In the genomic region with DNA sequence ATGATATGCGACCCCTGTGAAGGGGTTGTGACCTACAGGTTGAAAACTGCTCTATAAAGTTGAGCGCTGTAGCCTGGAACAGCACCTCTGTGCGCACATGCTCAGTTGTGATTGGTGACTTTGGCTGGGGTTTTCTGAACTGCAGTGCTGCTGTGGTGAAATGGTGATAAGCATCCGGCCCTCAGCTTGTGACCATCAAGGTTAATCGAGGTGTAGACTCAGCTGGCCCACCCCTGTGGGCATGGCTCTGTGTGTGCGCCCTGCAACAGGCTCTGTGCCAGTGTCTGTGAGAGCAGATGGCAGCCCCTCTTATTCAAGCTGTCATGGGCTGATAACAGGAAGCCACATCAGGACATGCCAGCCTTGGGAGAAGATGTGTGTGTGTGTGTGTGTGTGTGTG, we compare ENCODE assay signal across 12 mouse cellular contexts. TPM values are rescaled to one million over a fixed set of nuclear protein-coding genes. Genes with fewer than 3 reads are reported as not detected.
A peak's percentile ranks its signal among the peaks of the same experiment; 100 is the strongest.
DNase-seq lines count a peak whose midpoint lies in the region; ATAC-seq and TF ChIP-seq lines count a peak whose summit lies in the region.
"Had no signal": no experiment of that assay in that cellular context is flagged by ENCODE, and none has a peak within 500 bp of the region (broad histone marks: within the 10 kb centered on the region; RNA-seq: fewer than 3 reads in every experiment).

No protein-coding gene starts in this region.

- no peaks in the 10 kb centered on the region for H3K4me1 ChIP-seq in midbrain, postnatal 0 days (ENCODE audit: insufficient read depth, low read length)
- no peaks in the 10 kb centered on the region for H3K4me1 ChIP-seq in midbrain, embryonic 15.5 days
- H3K4me1 ChIP-seq in liver, adult 2 months (ENCODE audit: control insufficient read depth, insufficient read depth, low read length) = peaks cover 27% of the 10 kb centered on the region
- H3K4me1 ChIP-seq: embryonic facial prominence, embryonic 12.5 days; hindbrain, embryonic 10.5 days had no signal

- no peak for TF ChIP-seq POLR2A in liver, adult 2 months (IDR thresholded peaks at IDR 0.05; ENCODE audit: extremely low read depth, insufficient read depth, low read length)

- no peak for TF ChIP-seq CTCF in midbrain, postnatal 0 days (IDR thresholded peaks at IDR 0.05)
- no peak for TF ChIP-seq CTCF in liver, adult 2 months (IDR thresholded peaks at IDR 0.05; ENCODE audit: low read depth, low read length)

- DNase-seq in cerebellum, postnatal 4 days (ENCODE audit: low spot score in 2 of 2) = peak; percentile 18 to 25
- no peak for DNase-seq in cerebellum, adult 8-10 months
- peak; percentile 50 for DNase-seq in midbrain, postnatal 0 days (ENCODE audit: low spot score)
- DNase-seq in liver, adult 2 months (ENCODE audit: extremely low read depth, low read depth, low spot score) = no peak
- peak; percentile 84 for DNase-seq in spleen, postnatal 4 days (ENCODE audit: low spot score in 2 of 2)
- DNase-seq in kidney, postnatal 14 days = no peak
- no peak for DNase-seq in urinary bladder, postnatal 10 days (ENCODE audit: low spot score)
- DNase-seq: B cell, adult 2 months; lung, adult 18-20 months had no signal

- 84% methylated on average over 6 of the region's 6 CpGs for WGBS in midbrain, postnatal 0 days
- 92% methylated on average over 6 of the region's 6 CpGs for WGBS in midbrain, embryonic 15.5 days
- 41% methylated on average over 6 of the region's 6 CpGs for WGBS in liver, adult 2 months

- no peak overlapping the region for H3K27ac ChIP-seq in midbrain, postnatal 0 days (ENCODE audit: low read depth, low read length)
- no peak overlapping the region for H3K27ac ChIP-seq in midbrain, embryonic 15.5 days
- H3K27ac ChIP-seq in liver, adult 2 months (replicated peaks; ENCODE audit: insufficient read depth, low read depth, low read length) = peak overlapping the region; percentile 27; the same call in 1 of the 2 replicates
- H3K27ac ChIP-seq: embryonic facial prominence, embryonic 12.5 days; hindbrain, embryonic 10.5 days had no signal

- H3K9ac ChIP-seq in midbrain, postnatal 0 days (replicated peaks; ENCODE audit: low read length, poor library complexity, severe bottlenecking) = no peak overlapping the region
- no peak overlapping the region for H3K9ac ChIP-seq in midbrain, embryonic 15.5 days
- H3K9ac ChIP-seq in liver, adult 2 months (ENCODE audit: low read depth, low read length) = peak overlapping the region; percentile 21; the same call in 1 of the 2 replicates
- H3K9ac ChIP-seq: embryonic facial prominence, embryonic 12.5 days had no signal

- H3K4me2 ChIP-seq in midbrain, postnatal 0 days (ENCODE audit: low read depth, low read length, poor library complexity, severe bottlenecking) = no peak overlapping the region
- H3K4me2 ChIP-seq in midbrain, embryonic 15.5 days = no peak overlapping the region
- H3K4me2 ChIP-seq: embryonic facial prominence, embryonic 12.5 days had no signal

- H3K4me3 ChIP-seq in midbrain, postnatal 0 days (ENCODE audit: low read depth, low read length) = no peak overlapping the region
- H3K4me3 ChIP-seq in midbrain, embryonic 15.5 days = no peak overlapping the region
- H3K4me3 ChIP-seq in liver, adult 2 months (ENCODE audit: insufficient read depth, low read depth, low read length) = no peak overlapping the region
- H3K4me3 ChIP-seq: embryonic facial prominence, embryonic 12.5 days; hindbrain, embryonic 10.5 days had no signal

- H3K9me3 ChIP-seq in midbrain, postnatal 0 days (ENCODE audit: low read length) = no peaks in the 10 kb centered on the region
- no peaks in the 10 kb centered on the region for H3K9me3 ChIP-seq in midbrain, embryonic 15.5 days
- H3K9me3 ChIP-seq: embryonic facial prominence, embryonic 12.5 days; hindbrain, embryonic 10.5 days had no signal

- H3K36me3 ChIP-seq in midbrain, postnatal 0 days (ENCODE audit: insufficient read depth, low read length) = peaks cover 44% of the 10 kb centered on the region
- H3K36me3 ChIP-seq in midbrain, embryonic 15.5 days (replicated peaks) = peaks cover 8% of the 10 kb centered on the region; the same call in 1 of the 2 replicates
- H3K36me3 ChIP-seq in liver, adult 2 months (ENCODE audit: control insufficient read depth, insufficient read depth, low read length) = peaks cover 62% of the 10 kb centered on the region

- no peaks in the 10 kb centered on the region for H3K27me3 ChIP-seq in midbrain, postnatal 0 days (ENCODE audit: insufficient read depth, low read length)
- no peaks in the 10 kb centered on the region for H3K27me3 ChIP-seq in midbrain, embryonic 15.5 days (replicated peaks)
- H3K27me3 ChIP-seq in liver, adult 2 months (ENCODE audit: control insufficient read depth, insufficient read depth, low read length) = no peaks in the 10 kb centered on the region
- H3K27me3 ChIP-seq: embryonic facial prominence, embryonic 12.5 days had no signal

- H3K79me2 ChIP-seq in liver, adult 2 months (ENCODE audit: control insufficient read depth, insufficient read depth, low read length) = no peaks in the 10 kb centered on the region; the same call in 1 of the 2 replicates

- ATAC-seq in midbrain, postnatal 0 days (ENCODE audit: low FRiP score) = no peak
- no peak for ATAC-seq in midbrain, embryonic 15.5 days (replicated peaks)

RNA-seq across cellular contexts. Expression of gene Igfals, which starts 6.8 kb away (rescaled TPM):
- 0.28 TPM in 1 of 2 replicates, not detected in the other for total RNA-seq in midbrain, postnatal 0 days (2014; rRNA removed)
- 0.31 TPM in 1 of 2 replicates, not detected in the other for polyA plus RNA-seq in midbrain, postnatal 0 days (2015; fragmentation: Nextera tagmentation; extraction: Ambion mirVana)
- 0.10 TPM in 1 of 2 replicates, not detected in the other for polyA plus RNA-seq in midbrain, embryonic 15.5 days (2015; fragmentation: Nextera tagmentation; extraction: Ambion mirVana)
- 112 and 127 TPM in 2 replicates for total RNA-seq in liver, adult 2 months (2014; rRNA removed)
- polyA plus RNA-seq in liver, adult 2 months (2012; rRNA removed) = 369 and 402 TPM in 2 replicates

RNA-seq across cellular contexts. Expression of gene Fahd1, which starts 8.8 kb away (rescaled TPM):
- total RNA-seq in midbrain, postnatal 0 days (2014; rRNA removed) = 11.7 and 14.0 TPM in 2 replicates
- polyA plus RNA-seq in midbrain, postnatal 0 days (2015; fragmentation: Nextera tagmentation; extraction: Ambion mirVana) = 18.2 and 20.8 TPM in 2 replicates
- 19.1 TPM in 2 replicates for polyA plus RNA-seq in midbrain, embryonic 15.5 days (2015; fragmentation: Nextera tagmentation; extraction: Ambion mirVana)
- 49.5 and 61.3 TPM in 2 replicates for total RNA-seq in liver, adult 2 months (2014; rRNA removed)
- polyA plus RNA-seq in liver, adult 2 months (2012; rRNA removed) = 55.7 and 61.8 TPM in 2 replicates

RNA-seq across cellular contexts. Expression of gene Hagh, which starts 19.0 kb away (rescaled TPM):
- total RNA-seq in midbrain, postnatal 0 days (2014; rRNA removed) = 73.6 and 119 TPM in 2 replicates
- polyA plus RNA-seq in midbrain, postnatal 0 days (2015; fragmentation: Nextera tagmentation; extraction: Ambion mirVana) = 74.0 and 79.5 TPM in 2 replicates
- 61.5 and 66.8 TPM in 2 replicates for polyA plus RNA-seq in midbrain, embryonic 15.5 days (2015; fragmentation: Nextera tagmentation; extraction: Ambion mirVana)
- 855 and 1,003 TPM in 2 replicates for total RNA-seq in liver, adult 2 months (2014; rRNA removed)
- 900 and 1,325 TPM in 2 replicates for polyA plus RNA-seq in liver, adult 2 months (2012; rRNA removed)

RNA-seq across cellular contexts. Expression of gene Nubp2, which starts 27.2 kb away (rescaled TPM):
- total RNA-seq in midbrain, postnatal 0 days (2014; rRNA removed) = 39.6 and 60.2 TPM in 2 replicates
- 55.8 and 63.9 TPM in 2 replicates for polyA plus RNA-seq in midbrain, postnatal 0 days (2015; fragmentation: Nextera tagmentation; extraction: Ambion mirVana)
- polyA plus RNA-seq in midbrain, embryonic 15.5 days (2015; fragmentation: Nextera tagmentation; extraction: Ambion mirVana) = 61.2 and 65.7 TPM in 2 replicates
- 16.2 and 24.7 TPM in 2 replicates for total RNA-seq in liver, adult 2 months (2014; rRNA removed)
- 30.2 and 33.0 TPM in 2 replicates for polyA plus RNA-seq in liver, adult 2 months (2012; rRNA removed)

RNA-seq across cellular contexts. Expression of gene Spsb3, which starts 27.5 kb away (rescaled TPM):
- total RNA-seq in midbrain, postnatal 0 days (2014; rRNA removed) = 87.5 and 105 TPM in 2 replicates
- 100 and 110 TPM in 2 replicates for polyA plus RNA-seq in midbrain, postnatal 0 days (2015; fragmentation: Nextera tagmentation; extraction: Ambion mirVana)
- polyA plus RNA-seq in midbrain, embryonic 15.5 days (2015; fragmentation: Nextera tagmentation; extraction: Ambion mirVana) = 94.1 and 97.2 TPM in 2 replicates
- total RNA-seq in liver, adult 2 months (2014; rRNA removed) = 8.7 and 14.8 TPM in 2 replicates
- polyA plus RNA-seq in liver, adult 2 months (2012; rRNA removed) = 37.5 and 42.4 TPM in 2 replicates

Comparison
In these comparisons a context has a peak if more than half of its experiments do, and no peak if none do; other contexts are left out.
1. DNase-seq: peak in cerebellum, postnatal 4 days (2 of 2), midbrain, postnatal 0 days (single experiment) and spleen, postnatal 4 days (2 of 2); none in cerebellum, adult 8-10 months (single experiment), liver, adult 2 months (single experiment), kidney, postnatal 14 days (single experiment) and urinary bladder, postnatal 10 days (single experiment).
2. RNA of gene Igfals, which starts 6.8 kb away (polyA plus RNA-seq): 369 to 402 TPM in liver, adult 2 months; 0.31 TPM in midbrain, postnatal 0 days and 0.10 TPM in midbrain, embryonic 15.5 days; every median in the first group is over 100 times any median in the second.
3. RNA of gene Hagh, which starts 19.0 kb away (polyA plus RNA-seq): 900 to 1,325 TPM in liver, adult 2 months; 74.0 to 79.5 TPM in midbrain, postnatal 0 days and 61.5 to 66.8 TPM in midbrain, embryonic 15.5 days; every median in the first group is over 10 times any median in the second.